12 mouse cellular contexts compared by ENCODE assay signal in the genomic region with DNA sequence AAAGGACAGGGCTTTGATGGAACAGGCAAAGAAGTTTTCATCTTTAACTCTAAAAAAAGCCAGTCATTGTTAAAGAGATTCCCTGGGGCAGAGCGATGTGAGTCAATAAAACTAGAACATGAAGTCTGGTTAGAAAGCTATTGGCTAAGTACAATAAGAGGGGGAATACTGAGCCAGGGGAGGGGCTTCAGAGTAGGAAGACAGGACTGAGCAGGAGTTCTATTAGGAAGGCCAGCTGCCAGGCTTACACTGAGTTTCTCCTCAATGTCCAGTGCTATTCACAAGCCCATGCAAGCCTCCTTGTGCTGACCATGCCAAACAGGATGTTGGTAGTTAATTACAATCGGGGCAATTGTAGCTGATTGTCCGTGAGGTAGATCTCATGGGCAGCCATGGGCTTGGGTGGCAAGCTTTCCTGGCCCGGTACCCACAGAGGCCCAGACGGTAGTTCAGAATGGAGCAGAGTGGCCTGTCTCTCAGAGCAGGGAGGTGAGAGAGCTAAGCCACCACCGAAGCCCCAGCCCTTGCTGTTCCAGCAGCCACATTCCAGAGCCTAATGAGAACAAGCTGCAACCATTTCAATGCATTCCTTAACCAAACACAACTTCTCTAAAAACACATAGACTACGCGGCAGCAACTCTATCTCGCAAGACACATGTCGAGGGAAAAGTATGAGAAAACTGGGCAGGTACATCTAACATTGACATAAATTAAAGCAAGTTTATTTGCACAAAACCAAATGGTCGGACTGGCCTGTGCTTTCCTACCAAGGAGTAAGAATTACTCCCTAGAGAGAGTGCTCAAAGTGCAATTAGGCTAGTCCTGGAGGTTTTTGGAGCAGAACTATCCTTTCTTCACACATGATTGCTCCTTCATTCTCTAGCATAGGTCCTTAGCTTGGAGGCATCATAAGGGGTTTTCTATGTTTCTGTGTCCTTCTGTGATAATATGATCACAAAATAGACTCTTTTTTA. TPM values are rescaled to one million over a fixed set of nuclear protein-coding genes. Genes with fewer than 3 reads are reported as not detected.
DNase-seq lines count a peak whose midpoint lies in the region; ATAC-seq lines count a peak whose summit lies in the region.
"Had no signal": no experiment of that assay in that cellular context is flagged by ENCODE, and none has a peak within 500 bp of the region (broad histone marks: within the 10 kb centered on the region; RNA-seq: fewer than 3 reads in every experiment).

No protein-coding gene starts in this region.

- no peak for ATAC-seq in neural tube, embryonic 15.5 days (ENCODE audit: low FRiP score)

- no peak overlapping the region for H3K4me3 ChIP-seq in neural tube, embryonic 15.5 days (replicated peaks)

- H3K27ac ChIP-seq in neural tube, embryonic 15.5 days (replicated peaks) = no peak overlapping the region

- H3K4me2 ChIP-seq in neural tube, embryonic 15.5 days = no peak overlapping the region

- no peaks in the 10 kb centered on the region for H3K27me3 ChIP-seq in neural tube, embryonic 15.5 days (replicated peaks)

- H3K4me1 ChIP-seq in neural tube, embryonic 15.5 days = no peaks in the 10 kb centered on the region

- peak; percentile 16 to 19 for DNase-seq in cerebellum, postnatal 25 days
- no peak for DNase-seq in cerebellum, adult 8-10 months
- peak; percentile 36 for DNase-seq in neural tube, embryonic 10.5 days (ENCODE audit: extremely low spot score, low spot score)
- DNase-seq in kidney, postnatal 14 days = peak; percentile 44
- peak; percentile 18 for DNase-seq in testis, postnatal 14 days (ENCODE audit: low spot score)
- DNase-seq in adrenal gland, postnatal 36 days = no peak
- DNase-seq in T-cell, adult 2 months (ENCODE audit: low spot score) = no peak

- H3K36me3 ChIP-seq in neural tube, embryonic 15.5 days = no peaks in the 10 kb centered on the region

- 76% methylated on average over 11 of the region's 11 CpGs for WGBS in neural tube, embryonic 15.5 days

- H3K9ac ChIP-seq in neural tube, embryonic 15.5 days (replicated peaks) = no peak overlapping the region

- H3K9me3 ChIP-seq in neural tube, embryonic 15.5 days (replicated peaks) = no peaks in the 10 kb centered on the region

RNA-seq across cellular contexts. Expression of a gene that starts 30.7 kb away (rescaled TPM):
- not detected in 2 replicates for polyA plus RNA-seq in neural tube, embryonic 15.5 days (2015; fragmentation: Nextera tagmentation; extraction: Ambion mirVana)
- total RNA-seq in adrenal gland, postnatal 36 days (2021) = not detected
- total RNA-seq: heart, adult 8-10 months had no signal
- polyA plus RNA-seq: cerebellum, adult 2 months; liver, embryonic 16.5 days; spleen, adult 2 months had no signal

RNA-seq across cellular contexts. Expression of a gene that starts 48.0 kb away (rescaled TPM):
- 127 and 148 TPM in 2 replicates for polyA plus RNA-seq in neural tube, embryonic 15.5 days (2015; fragmentation: Nextera tagmentation; extraction: Ambion mirVana)
- total RNA-seq in adrenal gland, postnatal 36 days (2021) = 100 to 1,000 TPM; 110 to 118 TPM

Comparison
In these comparisons a context has a peak if more than half of its experiments do, and no peak if none do; other contexts are left out.
1. DNase-seq: peak in cerebellum, postnatal 25 days (2 of 2), neural tube, embryonic 10.5 days (single experiment), kidney, postnatal 14 days (single experiment) and testis, postnatal 14 days (single experiment); none in cerebellum, adult 8-10 months (single experiment), adrenal gland, postnatal 36 days (0 of 2) and T-cell, adult 2 months (single experiment).